Mouse (Mus musculus): ENCODE data around the gene Gsdma2. TPM values are rescaled to one million over a fixed set of nuclear protein-coding genes. Genes with fewer than 3 reads are reported as not detected.
A peak's percentile ranks its signal among the peaks of the same experiment; 100 is the strongest.

The Gsdma2 gene
- total RNA-seq (2012; rRNA removed), result not detected in 2 replicates

DNA sequence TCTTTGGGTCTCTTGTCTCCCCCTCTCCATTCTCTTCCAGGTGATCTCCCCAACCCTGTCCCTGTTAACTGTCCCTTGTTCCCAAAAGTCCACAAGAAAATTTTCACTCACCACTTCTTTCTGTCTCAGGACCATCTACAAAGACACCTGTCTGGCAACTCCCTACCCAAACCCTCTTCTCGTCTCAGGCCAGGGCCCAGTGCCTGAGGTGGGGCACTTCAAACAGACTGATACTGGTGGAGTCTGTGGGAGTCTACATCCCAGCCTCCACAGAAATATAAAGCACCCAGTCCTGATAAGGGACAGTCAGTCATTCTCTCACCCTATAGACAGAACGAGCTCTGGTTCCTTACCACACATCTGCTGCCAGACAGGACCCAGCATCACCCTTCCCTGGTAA is at the start of gene Gsdma2:
TSS of gene Gsdma2 (plus strand) at position 301 of the 400 bp plus-strand sequence.
- H3K4me3 ChIP-seq (ENCODE audit: insufficient read depth in 1 of 2, low read depth in 1 of 2, low read length in 2 of 2, poor library complexity in 1 of 2, severe bottlenecking in 1 of 2), result no peak within 1 kb of the TSS
- H3K9ac ChIP-seq (ENCODE audit: insufficient read depth, low read depth, low read length, poor library complexity, severe bottlenecking), result no peak within 1 kb of the TSS
- DNase-seq (ENCODE audit: low read depth, low spot score), result no peak
- no peak within 1 kb of the TSS for H3K27ac ChIP-seq (ENCODE audit: insufficient read depth, low read depth, low read length, poor library complexity, severe bottlenecking)
- TF ChIP-seq HCFC1 (IDR thresholded peaks at IDR 0.05; ENCODE audit: borderline replicate concordance, insufficient read depth, low read length) (no peak), MAFK (IDR thresholded peaks at IDR 0.05; ENCODE audit: insufficient read depth, low read depth, low read length) (no peak), CHD2 (IDR thresholded peaks at IDR 0.05; ENCODE audit: low read depth, low read length) (no peak), ZC3H11A (IDR thresholded peaks at IDR 0.05; ENCODE audit: borderline replicate concordance, low read depth, low read length) (no peak), ZNF384 (IDR thresholded peaks at IDR 0.05; ENCODE audit: low read depth, low read length) (no peak)
- in situ Hi-C loops (cut with MboI; ENCODE audit: low sequenced_read_pairs in 2 of 2, unreplicated experiment in 2 of 2), result no loop called here
- no peaks in the 10 kb centered on the region for H3K36me3 ChIP-seq (ENCODE audit: control insufficient read depth, insufficient read depth, low read length, poor library complexity, severe bottlenecking)
- H3K4me1 ChIP-seq (ENCODE audit: control insufficient read depth in 2 of 2, insufficient read depth in 2 of 2, low read length in 2 of 2, poor library complexity in 1 of 2), result no peaks in the 10 kb centered on the region
- H3K9me3 ChIP-seq (ENCODE audit: control insufficient read depth, insufficient read depth, low read depth, low read length), result no peaks in the 10 kb centered on the region

DNA sequence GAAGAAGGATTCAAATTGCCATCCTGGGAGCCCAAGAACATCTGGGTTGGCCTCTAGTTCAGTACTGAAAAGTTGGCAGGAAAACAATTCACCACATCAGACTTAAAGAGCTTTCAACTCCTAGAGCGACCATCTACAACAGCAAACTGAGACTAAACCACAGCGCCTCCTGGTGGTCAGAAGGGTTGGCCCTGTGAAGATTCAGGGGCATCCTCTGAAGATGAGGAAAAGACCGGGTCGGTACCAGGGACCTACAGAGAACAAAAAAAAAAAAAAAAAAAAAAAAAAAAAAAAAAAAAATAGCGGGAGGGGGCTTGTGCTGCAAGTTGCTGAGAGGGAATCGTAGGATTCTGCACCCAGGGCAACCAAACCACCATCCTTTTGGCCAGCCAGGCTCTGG is 49.2 kb upstream of the Gsdma2 start:
- no peak overlapping the region for H3K27ac ChIP-seq (ENCODE audit: insufficient read depth, low read depth, low read length, poor library complexity, severe bottlenecking)
- in situ Hi-C loops (cut with MboI; ENCODE audit: low sequenced_read_pairs in 2 of 2, unreplicated experiment in 2 of 2), result no loop called here

DNA sequence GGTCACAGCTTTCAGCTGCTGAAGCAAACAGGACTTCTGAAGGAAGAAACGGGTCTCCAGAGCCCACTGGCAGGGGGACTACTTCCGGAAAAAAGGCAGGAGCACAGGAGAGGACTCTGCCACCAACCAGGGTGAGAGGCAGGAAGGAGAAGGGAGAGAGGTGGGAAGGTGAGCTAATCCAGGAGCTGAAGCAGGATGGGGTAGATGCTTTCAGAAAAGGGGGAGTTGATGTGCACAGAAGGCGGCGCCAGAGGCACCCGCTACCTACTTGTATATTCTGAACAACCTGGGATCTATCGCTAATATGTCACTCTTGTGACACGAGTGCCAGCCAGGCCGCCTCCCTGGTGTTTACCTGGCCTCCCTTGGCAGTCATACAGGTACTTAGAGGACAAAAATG is 48.6 kb upstream of the Gsdma2 start, which contains the start of gene Lrrc3c:
TSS of gene Lrrc3c (plus strand) at position 301 of the 400 bp plus-strand sequence.
- in situ Hi-C loops (cut with MboI; ENCODE audit: low sequenced_read_pairs in 2 of 2, unreplicated experiment in 2 of 2), result no loop called here
- peak within 1 kb of the TSS; percentile 33 to 39; a peak in 2 of 4 replicates for H3K4me3 ChIP-seq (ENCODE audit: insufficient read depth in 1 of 2, low read depth in 1 of 2, low read length in 2 of 2, poor library complexity in 1 of 2, severe bottlenecking in 1 of 2)

More for the DNA sequence above, 49.2 kb upstream of the Gsdma2 start:
- Histone ChIP-seq H3K36me3 (ENCODE audit: control insufficient read depth, insufficient read depth, low read length, poor library complexity, severe bottlenecking) (no peaks in the 10 kb centered on the region), H3K9me3 (ENCODE audit: control insufficient read depth, insufficient read depth, low read depth, low read length) (no peaks in the 10 kb centered on the region), H3K4me3 (ENCODE audit: insufficient read depth in 1 of 2, low read depth in 1 of 2, low read length in 2 of 2, poor library complexity in 1 of 2, severe bottlenecking in 1 of 2) (no peak overlapping the region), H3K4me1 (ENCODE audit: control insufficient read depth in 2 of 2, insufficient read depth in 2 of 2, low read length in 2 of 2, poor library complexity in 1 of 2) (peaks cover 0 to 3% of the 10 kb centered on the region in 2 experiments; a peak in 1 of 4 replicates), H3K9ac (ENCODE audit: insufficient read depth, low read depth, low read length, poor library complexity, severe bottlenecking) (no peak overlapping the region)
- TF ChIP-seq HCFC1 (IDR thresholded peaks at IDR 0.05; ENCODE audit: borderline replicate concordance, insufficient read depth, low read length), result no peak
- TF ChIP-seq ZNF384 (IDR thresholded peaks at IDR 0.05; ENCODE audit: low read depth, low read length), result peak; percentile 90
- TF ChIP-seq ZC3H11A (IDR thresholded peaks at IDR 0.05; ENCODE audit: borderline replicate concordance, low read depth, low read length), result no peak
- no peak for TF ChIP-seq CHD2 (IDR thresholded peaks at IDR 0.05; ENCODE audit: low read depth, low read length)
- peak; percentile 86 for DNase-seq (ENCODE audit: low read depth, low spot score)

DNA sequence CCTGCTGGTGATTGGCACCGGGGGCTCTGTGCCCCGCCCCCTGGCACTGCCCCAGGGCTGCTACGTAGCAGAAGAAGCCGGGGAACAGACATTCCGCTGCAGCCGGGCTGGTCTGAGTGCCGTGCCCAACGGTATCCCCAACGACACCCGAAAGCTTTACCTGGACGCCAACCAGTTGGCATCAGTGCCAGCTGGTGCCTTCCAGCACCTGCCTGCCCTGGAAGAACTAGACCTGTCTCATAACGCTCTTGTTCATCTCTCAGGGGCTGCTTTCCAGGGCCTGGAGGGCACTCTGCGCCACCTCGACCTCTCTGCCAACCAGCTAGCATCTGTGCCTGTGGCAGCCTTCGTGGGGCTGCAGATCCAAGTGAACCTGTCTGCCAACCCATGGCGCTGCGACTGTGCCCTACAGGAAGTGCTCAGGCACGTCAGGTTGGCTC is 47.7 kb upstream of the Gsdma2 start:
- no peak for DNase-seq (ENCODE audit: low read depth, low spot score)
- Histone ChIP-seq H3K4me1 (ENCODE audit: control insufficient read depth in 2 of 2, insufficient read depth in 2 of 2, low read length in 2 of 2, poor library complexity in 1 of 2) (peaks cover 0 to 3% of the 10 kb centered on the region in 2 experiments; a peak in 2 of 4 replicates), H3K27ac (ENCODE audit: insufficient read depth, low read depth, low read length, poor library complexity, severe bottlenecking) (no peak overlapping the region), H3K36me3 (ENCODE audit: control insufficient read depth, insufficient read depth, low read length, poor library complexity, severe bottlenecking) (no peaks in the 10 kb centered on the region), H3K4me3 (ENCODE audit: insufficient read depth in 1 of 2, low read depth in 1 of 2, low read length in 2 of 2, poor library complexity in 1 of 2, severe bottlenecking in 1 of 2) (peak overlapping the region; percentile 33 to 39; a peak in 2 of 4 replicates), H3K9me3 (ENCODE audit: control insufficient read depth, insufficient read depth, low read depth, low read length) (no peaks in the 10 kb centered on the region), H3K9ac (ENCODE audit: insufficient read depth, low read depth, low read length, poor library complexity, severe bottlenecking) (no peak overlapping the region)
- TF ChIP-seq MAFK (IDR thresholded peaks at IDR 0.05; ENCODE audit: insufficient read depth, low read depth, low read length) (no peak), ZNF384 (IDR thresholded peaks at IDR 0.05; ENCODE audit: low read depth, low read length) (no peak), CHD2 (IDR thresholded peaks at IDR 0.05; ENCODE audit: low read depth, low read length) (no peak), ZC3H11A (IDR thresholded peaks at IDR 0.05; ENCODE audit: borderline replicate concordance, low read depth, low read length) (no peak), HCFC1 (IDR thresholded peaks at IDR 0.05; ENCODE audit: borderline replicate concordance, insufficient read depth, low read length) (no peak)
- in situ Hi-C loops (cut with MboI; ENCODE audit: low sequenced_read_pairs in 2 of 2, unreplicated experiment in 2 of 2), result no loop called here

More for the DNA sequence above, 48.6 kb upstream of the Gsdma2 start, which contains the start of gene Lrrc3c:
- H3K36me3 ChIP-seq (ENCODE audit: control insufficient read depth, insufficient read depth, low read length, poor library complexity, severe bottlenecking), result no peaks in the 10 kb centered on the region
- H3K9me3 ChIP-seq (ENCODE audit: control insufficient read depth, insufficient read depth, low read depth, low read length), result no peaks in the 10 kb centered on the region
- no peak for TF ChIP-seq ZC3H11A (IDR thresholded peaks at IDR 0.05; ENCODE audit: borderline replicate concordance, low read depth, low read length)
- no peak for TF ChIP-seq MAFK (IDR thresholded peaks at IDR 0.05; ENCODE audit: insufficient read depth, low read depth, low read length)
- TF ChIP-seq CHD2 (IDR thresholded peaks at IDR 0.05; ENCODE audit: low read depth, low read length), result no peak
- TF ChIP-seq HCFC1 (IDR thresholded peaks at IDR 0.05; ENCODE audit: borderline replicate concordance, insufficient read depth, low read length), result no peak
- no peak for TF ChIP-seq ZNF384 (IDR thresholded peaks at IDR 0.05; ENCODE audit: low read depth, low read length)
- no peak within 1 kb of the TSS for H3K27ac ChIP-seq (ENCODE audit: insufficient read depth, low read depth, low read length, poor library complexity, severe bottlenecking)
- H3K9ac ChIP-seq (ENCODE audit: insufficient read depth, low read depth, low read length, poor library complexity, severe bottlenecking), result no peak within 1 kb of the TSS
- DNase-seq (ENCODE audit: low read depth, low spot score), result no peak
- peaks cover 0 to 3% of the 10 kb centered on the region in 2 experiments; a peak in 2 of 4 replicates for H3K4me1 ChIP-seq (ENCODE audit: control insufficient read depth in 2 of 2, insufficient read depth in 2 of 2, low read length in 2 of 2, poor library complexity in 1 of 2)
